Mouse (Mus musculus): ENCODE measurements around the gene Mtcl1. TPM values are rescaled to one million over a fixed set of nuclear protein-coding genes. Genes with fewer than 3 reads are reported as not detected.

The Mtcl1 gene
- polyA plus RNA-seq, 1 experiment from 2014 or later: 3.5 TPM

DNA sequence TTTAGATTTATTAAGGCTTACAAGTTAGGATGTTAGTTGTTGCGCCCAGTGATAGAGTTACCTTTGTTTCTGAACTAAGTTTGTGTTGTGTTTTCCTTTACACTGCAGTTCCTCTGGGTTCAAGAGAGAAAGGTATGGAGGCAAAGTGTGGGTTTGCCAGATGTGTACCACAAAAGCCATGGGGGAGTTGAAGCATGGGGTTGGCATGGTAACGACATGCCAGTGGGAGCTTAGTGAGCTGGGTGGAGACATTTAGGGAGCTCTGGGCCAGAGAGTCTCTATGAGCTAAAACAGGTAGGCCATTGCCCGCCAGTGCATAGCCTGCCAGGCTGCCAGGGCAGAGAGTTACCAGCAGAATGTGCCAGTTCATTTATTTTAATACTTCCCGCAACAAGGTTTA, 132.0 kb downstream of the Mtcl1 start:
- DNase-seq (ENCODE audit: low spot score) (no peak), ATAC-seq (replicated peaks; ENCODE audit: low FRiP score, low read depth) (no peak)
- Histone ChIP-seq H3K9ac (ENCODE audit: low read depth, low read length) (no peak overlapping the region), H3K27me3 (ENCODE audit: insufficient read depth, low read length) (no peaks in the 10 kb centered on the region), H3K4me3 (replicated peaks; ENCODE audit: low read depth, low read length) (no peak overlapping the region), H3K4me2 (ENCODE audit: low read length) (no peak overlapping the region), H3K36me3 (ENCODE audit: insufficient read depth, low read length) (no peaks in the 10 kb centered on the region), H3K4me1 (replicated peaks; ENCODE audit: insufficient read depth, low read length) (0 out of 2 replicates have a peak, but pooled peaks cover 10% of the 10 kb centered on the region), H3K9me3 (replicated peaks; ENCODE audit: low read length) (no peaks in the 10 kb centered on the region), H3K27ac (no peak overlapping the region)
- TF ChIP-seq CTCF (IDR thresholded peaks at IDR 0.05; ENCODE audit: low read depth): no peak
- WGBS: 85% methylated on average over 4 of the region's 4 CpGs

DNA sequence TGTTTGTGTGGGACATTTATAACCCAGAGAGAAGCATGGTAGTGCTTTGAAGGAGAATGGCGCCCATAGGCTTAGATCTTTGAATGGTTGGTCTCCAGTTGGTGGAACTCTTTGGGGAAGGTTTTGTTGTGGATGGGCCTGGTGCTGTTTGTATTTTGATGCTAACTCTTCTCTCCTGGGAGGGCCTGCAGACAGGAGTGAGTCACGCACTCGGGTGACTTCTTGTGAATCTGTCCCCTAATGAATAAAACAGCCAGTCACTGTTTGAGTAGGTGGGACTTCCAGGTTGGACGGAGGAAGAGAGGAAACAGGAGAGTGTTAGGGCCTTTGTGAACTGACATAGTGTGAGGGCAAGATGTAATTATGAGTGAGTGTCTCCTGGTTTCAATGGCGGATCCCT, 132.4 kb downstream of the Mtcl1 start:
- H3K27ac ChIP-seq: no peak overlapping the region
- H3K36me3 ChIP-seq (ENCODE audit: insufficient read depth, low read length): no peaks in the 10 kb centered on the region
- H3K4me1 ChIP-seq (replicated peaks; ENCODE audit: insufficient read depth, low read length): 0 out of 2 replicates have a peak, but pooled peaks cover 10% of the 10 kb centered on the region
- ATAC-seq (replicated peaks; ENCODE audit: low FRiP score, low read depth) (no peak), DNase-seq (ENCODE audit: low spot score) (no peak)
- H3K4me3 ChIP-seq (replicated peaks; ENCODE audit: low read depth, low read length): no peak overlapping the region
- TF ChIP-seq CTCF (IDR thresholded peaks at IDR 0.05; ENCODE audit: low read depth): no peak
- WGBS: 91% methylated on average over 5 of the region's 5 CpGs
- no peaks in the 10 kb centered on the region for H3K9me3 ChIP-seq (replicated peaks; ENCODE audit: low read length)
- H3K27me3 ChIP-seq (ENCODE audit: insufficient read depth, low read length): no peaks in the 10 kb centered on the region
- no peak overlapping the region for H3K4me2 ChIP-seq (ENCODE audit: low read length)
- no peak overlapping the region for H3K9ac ChIP-seq (ENCODE audit: low read depth, low read length)

GRCm38 (mm10) chr17:66315451-66315850, 134.1 kb downstream of the Mtcl1 start:
- no peak for ATAC-seq (replicated peaks; ENCODE audit: low FRiP score, low read depth)
- Histone ChIP-seq H3K4me3 (replicated peaks; ENCODE audit: low read depth, low read length) (no peak overlapping the region), H3K9ac (ENCODE audit: low read depth, low read length) (no peak overlapping the region)

DNA sequence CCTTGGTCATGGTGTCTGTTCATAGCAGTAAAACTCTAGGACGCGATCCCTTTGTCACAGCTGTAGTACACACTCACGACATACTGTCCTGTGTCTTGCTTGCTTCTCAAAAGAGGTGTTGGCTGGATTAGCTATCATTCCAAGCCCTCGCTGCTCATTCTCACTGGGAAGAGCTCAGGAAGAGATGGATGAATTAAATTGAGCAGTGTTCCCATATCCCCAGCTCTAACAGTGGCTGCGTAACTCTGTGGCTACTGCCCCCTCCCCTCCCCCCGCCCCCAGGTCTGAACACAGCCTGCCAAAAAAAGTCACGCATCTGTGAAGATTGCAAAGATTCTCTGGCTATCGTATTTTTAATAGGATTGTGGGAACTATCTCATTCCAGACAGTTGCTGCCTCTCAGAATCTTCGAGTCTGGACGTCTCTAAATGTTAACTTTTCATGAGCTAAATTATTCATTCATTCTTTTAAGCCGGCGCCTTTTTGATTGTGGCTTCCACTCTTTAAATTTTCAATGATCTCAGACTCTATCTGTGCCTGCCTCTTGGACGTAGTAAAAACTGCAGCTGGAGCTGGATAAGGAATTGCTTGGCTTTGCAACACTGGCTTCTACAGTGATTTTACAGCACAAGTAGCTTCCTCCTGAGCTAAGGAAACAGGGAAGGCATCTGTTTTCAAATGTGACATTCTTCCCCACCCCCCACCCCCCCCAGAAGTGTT, 134.8 kb downstream of the Mtcl1 start:
- DNase-seq (ENCODE audit: low spot score): peak; percentile 58

More at GRCm38 (mm10) chr17:66315451-66315850, 134.1 kb downstream of the Mtcl1 start:
- DNase-seq (ENCODE audit: low spot score): peak; percentile 65
- Histone ChIP-seq H3K27me3 (ENCODE audit: insufficient read depth, low read length) (no peaks in the 10 kb centered on the region), H3K27ac (no peak overlapping the region), H3K4me1 (replicated peaks; ENCODE audit: insufficient read depth, low read length) (0 out of 2 replicates have a peak, but pooled peaks cover 10% of the 10 kb centered on the region), H3K4me2 (ENCODE audit: low read length) (peak overlapping the region; percentile 39; the same call in 1 of the 2 replicates), H3K9me3 (replicated peaks; ENCODE audit: low read length) (no peaks in the 10 kb centered on the region), H3K36me3 (ENCODE audit: insufficient read depth, low read length) (no peaks in the 10 kb centered on the region)
- TF ChIP-seq CTCF (IDR thresholded peaks at IDR 0.05; ENCODE audit: low read depth): no peak
- WGBS: 13% methylated on average over 10 of the region's 10 CpGs

DNA sequence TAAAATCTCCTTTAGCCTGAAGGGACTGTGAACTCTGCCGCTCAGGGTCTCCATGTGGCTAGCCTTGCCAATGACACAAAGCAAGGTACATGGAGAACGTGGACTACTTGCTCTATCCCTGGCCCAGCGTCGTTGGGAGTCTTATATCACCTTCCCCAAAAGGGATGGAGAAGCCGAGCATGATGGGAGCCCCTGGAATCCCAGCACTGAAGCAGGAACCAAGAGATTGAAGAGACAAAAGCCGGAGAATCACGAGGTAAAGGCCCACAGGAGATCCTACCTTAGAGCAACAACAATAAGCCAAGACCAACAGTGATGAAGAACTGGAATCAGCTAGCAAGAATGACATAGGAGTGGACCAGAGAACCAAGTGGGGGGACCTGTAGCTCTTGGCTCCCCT, 147.6 kb downstream of the Mtcl1 start:
- no peak for DNase-seq (ENCODE audit: low spot score)
- WGBS: 92% methylated on average over 7 of the region's 7 CpGs
- no peak for TF ChIP-seq CTCF (IDR thresholded peaks at IDR 0.05; ENCODE audit: low read depth)
- no peak overlapping the region for H3K4me3 ChIP-seq (replicated peaks; ENCODE audit: low read depth, low read length)
- H3K36me3 ChIP-seq (ENCODE audit: insufficient read depth, low read length): no peaks in the 10 kb centered on the region
- no peaks in the 10 kb centered on the region for H3K27me3 ChIP-seq (ENCODE audit: insufficient read depth, low read length)
- no peak for ATAC-seq (replicated peaks; ENCODE audit: low FRiP score, low read depth)
- H3K27ac ChIP-seq: no peak overlapping the region
- H3K4me1 ChIP-seq (replicated peaks; ENCODE audit: insufficient read depth, low read length): no peaks in the 10 kb centered on the region
- H3K9me3 ChIP-seq (replicated peaks; ENCODE audit: low read length): no peaks in the 10 kb centered on the region
- H3K4me2 ChIP-seq (ENCODE audit: low read length): no peak overlapping the region
- no peak overlapping the region for H3K9ac ChIP-seq (ENCODE audit: low read depth, low read length)

More for the DNA sequence above, 134.8 kb downstream of the Mtcl1 start:
- Histone ChIP-seq H3K4me2 (ENCODE audit: low read length) (peak overlapping the region; percentile 39; the same call in 1 of the 2 replicates), H3K27me3 (ENCODE audit: insufficient read depth, low read length) (no peaks in the 10 kb centered on the region), H3K27ac (no peak overlapping the region), H3K9ac (ENCODE audit: low read depth, low read length) (no peak overlapping the region), H3K4me3 (replicated peaks; ENCODE audit: low read depth, low read length) (no peak overlapping the region), H3K9me3 (replicated peaks; ENCODE audit: low read length) (no peaks in the 10 kb centered on the region), H3K36me3 (ENCODE audit: insufficient read depth, low read length) (no peaks in the 10 kb centered on the region), H3K4me1 (replicated peaks; ENCODE audit: insufficient read depth, low read length) (0 out of 2 replicates have a peak, but pooled peaks cover 10% of the 10 kb centered on the region)
- no peak for ATAC-seq (replicated peaks; ENCODE audit: low FRiP score, low read depth)
- 51% methylated on average over 13 of the region's 13 CpGs for WGBS
- no peak for TF ChIP-seq CTCF (IDR thresholded peaks at IDR 0.05; ENCODE audit: low read depth)

DNA sequence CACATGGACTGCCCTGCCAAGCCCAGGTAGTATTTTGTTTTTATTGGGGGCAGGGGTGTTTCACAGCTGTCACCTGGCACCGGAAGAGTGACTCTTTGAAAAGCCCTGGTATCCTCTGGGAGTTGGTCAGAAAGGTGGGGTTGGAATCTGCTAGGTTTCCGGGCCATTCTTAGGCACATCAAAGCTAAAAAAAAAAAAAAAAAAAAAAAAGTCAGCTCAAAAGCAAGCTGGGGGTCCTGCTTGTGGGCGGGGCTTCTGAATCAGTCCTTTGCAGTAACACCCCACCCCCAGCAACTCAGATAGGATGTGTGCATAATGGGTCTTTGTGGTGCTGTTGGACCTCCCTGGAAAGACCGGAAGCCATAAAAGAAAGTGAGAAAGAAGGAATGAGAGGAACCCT, 148.3 kb downstream of the Mtcl1 start:
- Histone ChIP-seq H3K4me2 (ENCODE audit: low read length) (no peak overlapping the region), H3K4me1 (replicated peaks; ENCODE audit: insufficient read depth, low read length) (no peaks in the 10 kb centered on the region), H3K4me3 (replicated peaks; ENCODE audit: low read depth, low read length) (no peak overlapping the region), H3K27me3 (ENCODE audit: insufficient read depth, low read length) (no peaks in the 10 kb centered on the region), H3K27ac (no peak overlapping the region), H3K9me3 (replicated peaks; ENCODE audit: low read length) (no peaks in the 10 kb centered on the region), H3K36me3 (ENCODE audit: insufficient read depth, low read length) (no peaks in the 10 kb centered on the region), H3K9ac (ENCODE audit: low read depth, low read length) (no peak overlapping the region)
- WGBS: 49% methylated on average over 4 of the region's 4 CpGs
- no peak for ATAC-seq (replicated peaks; ENCODE audit: low FRiP score, low read depth)
- no peak for TF ChIP-seq CTCF (IDR thresholded peaks at IDR 0.05; ENCODE audit: low read depth)
- no peak for DNase-seq (ENCODE audit: low spot score)
